Mouse (Mus musculus) intestine, embryonic 14.5 days (tissue): ENCODE measurements at regions not wholly inside any gene's neighbourhood (a gene's known extent, or its start where the extent isn't known, plus 50 kb on each side); places are given as distances from the start of the nearest gene placed in this dataset.

Experiments used
- ATAC-seq: fragments of 200-750 bp; cut with Nextera tagmentation; replicated peaks from 2 replicates; pipeline ENCODE4 v1.8.0; 2017; ENCODE audit warnings: low read depth, moderate number of reproducible peaks, moderate TSS enrichment, moderate library complexity; ENCODE audit not compliant: low FRiP score, low TSS enrichment
- DNase-seq: peaks from one replicate; pipeline ENCODE4 v3.0.0-alpha.2; 2018; ENCODE audit warnings: low spot score
- H3K27ac ChIP-seq: fragments of 300-500 bp; sonication (generic); 2 replicates; pipeline ENCODE4 v1.5.1; 2014; ENCODE audit warnings: low read depth, mild to moderate bottlenecking, control low read depth
- H3K27me3 ChIP-seq: fragments of 300-500 bp; sonication (generic); replicated peaks from 2 replicates; pipeline ENCODE4 v1.6.1; 2014; ENCODE audit warnings: low read length, control low read depth; ENCODE audit not compliant: control insufficient read depth, insufficient read depth
- H3K36me3 ChIP-seq: fragments of 300-500 bp; sonication (generic); 2 replicates; pipeline ENCODE4 v1.6.1; 2014; ENCODE audit warnings: low read length, control low read depth; ENCODE audit not compliant: control insufficient read depth, insufficient read depth
- H3K4me1 ChIP-seq: fragments of 300-500 bp; sonication (generic); replicated peaks from 2 replicates; pipeline ENCODE4 v1.6.1; 2014; ENCODE audit warnings: low read length, control low read depth, mixed read lengths; ENCODE audit not compliant: control insufficient read depth, insufficient read depth
- H3K4me2 ChIP-seq: fragments of 300-500 bp; sonication (generic); 2 replicates; pipeline ENCODE4 v1.6.1; 2014; ENCODE audit warnings: low read length
- H3K4me3 ChIP-seq: fragments of 300-500 bp; sonication (generic); 2 replicates; pipeline ENCODE4 v1.5.1; 2014; ENCODE audit warnings: low read depth, low read length, control low read depth, mixed read lengths
- H3K9ac ChIP-seq: fragments of 300-500 bp; sonication (generic); 2 replicates; pipeline ENCODE4 v1.6.1; 2014; ENCODE audit warnings: mild to moderate bottlenecking, low read length
- H3K9me3 ChIP-seq: fragments of 300-500 bp; sonication (generic); 2 replicates; pipeline ENCODE4 v1.6.1; 2016; ENCODE audit warnings: low read length, control low read depth; ENCODE audit not compliant: control insufficient read depth
- WGBS: fragments of 180-500 bp; shearing (Covaris S2); extraction: QIAGEN DNeasy Blood & Tissue Kit; methylation state at CpG from one replicate; pipeline ENCODE4 v1.1.7; 2014; 5-methylcytosine and 5-hydroxymethylcytosine counted together

- Histone ChIP-seq H3K4me1 (no peaks in the 10 kb centered on the region), H3K9me3 (no peaks in the 10 kb centered on the region), H3K36me3 (no peaks in the 10 kb centered on the region), H3K27ac (no peak overlapping the region), H3K4me3 (no peak overlapping the region), H3K4me2 (no peak overlapping the region), H3K9ac (no peak overlapping the region), H3K27me3 (no peaks in the 10 kb centered on the region)
- ATAC-seq: no peak
- 50% methylated on average over 9 of the region's 9 CpGs for WGBS
- no peak for DNase-seq
Measured at GRCm38 (mm10) chr2:178684026-178684958, 254.0 kb downstream of the Cdh26 start.

DNA sequence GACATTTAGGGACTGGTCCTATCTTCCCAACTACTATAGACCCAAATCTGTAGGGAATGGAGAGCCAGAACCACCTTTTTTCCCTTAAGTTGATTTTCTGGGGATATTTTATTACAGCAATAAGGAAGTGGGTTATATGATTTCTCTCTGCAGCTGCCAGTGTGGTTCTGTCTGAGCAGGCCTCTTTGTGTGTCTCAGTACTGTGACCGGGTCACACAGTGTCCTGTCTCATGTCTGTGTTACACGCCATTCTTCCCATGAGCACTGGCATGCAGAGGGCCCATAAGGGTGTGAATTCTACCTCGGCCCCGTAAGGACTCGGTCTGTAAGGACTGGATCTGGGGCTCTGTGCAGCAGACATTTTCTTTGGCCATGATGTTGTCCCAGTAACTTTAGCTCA, 254.9 kb downstream of the Cdh26 start:
- H3K4me1 ChIP-seq: no peaks in the 10 kb centered on the region
- DNase-seq (no peak), ATAC-seq (no peak)
- H3K27ac ChIP-seq: no peak overlapping the region
- no peaks in the 10 kb centered on the region for H3K9me3 ChIP-seq
- H3K27me3 ChIP-seq: no peaks in the 10 kb centered on the region
- 88% methylated on average over 5 of the region's 5 CpGs for WGBS
- H3K36me3 ChIP-seq: no peaks in the 10 kb centered on the region
- no peak overlapping the region for H3K4me2 ChIP-seq
- no peak overlapping the region for H3K9ac ChIP-seq
- H3K4me3 ChIP-seq: no peak overlapping the region

DNA sequence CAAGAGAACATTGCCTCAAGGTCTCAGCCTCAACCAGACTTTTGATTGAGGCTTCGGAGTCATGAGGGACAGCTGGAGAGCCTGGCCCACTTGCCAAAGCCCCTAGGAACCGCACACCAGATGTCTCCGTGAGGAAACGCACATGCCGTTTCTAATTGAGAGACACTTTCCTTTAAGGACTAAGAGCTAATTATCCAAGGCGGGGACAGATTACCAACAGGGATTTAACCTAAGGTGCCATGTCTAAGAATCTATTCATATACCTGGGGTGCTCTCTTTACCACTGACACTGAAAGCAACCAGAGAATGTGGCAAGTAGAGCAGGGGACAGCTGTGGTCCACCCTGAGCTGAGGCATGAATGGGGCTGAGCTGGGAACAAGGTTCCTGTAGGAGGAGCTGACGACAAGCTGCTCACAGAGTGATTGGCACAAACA, 255.9 kb downstream of the Cdh26 start:
- no peak for ATAC-seq
- no peak overlapping the region for H3K4me3 ChIP-seq

GRCm38 (mm10) chr2:178688586-178688985, 258.3 kb downstream of the Cdh26 start:
- Histone ChIP-seq H3K9me3 (no peaks in the 10 kb centered on the region), H3K27me3 (no peaks in the 10 kb centered on the region), H3K27ac (no peak overlapping the region), H3K4me1 (peaks cover 8% of the 10 kb centered on the region; the same call in 1 of the 2 replicates), H3K9ac (no peak overlapping the region), H3K4me3 (no peak overlapping the region), H3K4me2 (no peak overlapping the region), H3K36me3 (no peaks in the 10 kb centered on the region)
- WGBS: 83% methylated on average over 6 of the region's 6 CpGs
- no peak for ATAC-seq
- no peak for DNase-seq

More for the DNA sequence above, 255.9 kb downstream of the Cdh26 start:
- H3K36me3 ChIP-seq: no peaks in the 10 kb centered on the region
- 69% methylated on average over 7 of the region's 7 CpGs for WGBS
- H3K9ac ChIP-seq: no peak overlapping the region
- H3K27me3 ChIP-seq: no peaks in the 10 kb centered on the region
- no peak for DNase-seq
- peaks cover 3% of the 10 kb centered on the region; the same call in 1 of the 2 replicates for H3K4me1 ChIP-seq
- H3K27ac ChIP-seq: no peak overlapping the region
- H3K9me3 ChIP-seq: no peaks in the 10 kb centered on the region
- H3K4me2 ChIP-seq: no peak overlapping the region

- H3K4me2 ChIP-seq: no peak overlapping the region
- no peaks in the 10 kb centered on the region for H3K27me3 ChIP-seq
- H3K4me1 ChIP-seq: peaks cover 8% of the 10 kb centered on the region; the same call in 1 of the 2 replicates
- ATAC-seq (no peak), DNase-seq (peak; percentile 62)
- H3K36me3 ChIP-seq: no peaks in the 10 kb centered on the region
- no peaks in the 10 kb centered on the region for H3K9me3 ChIP-seq
- H3K4me3 ChIP-seq: no peak overlapping the region
- 50% methylated on average over 13 of the region's 13 CpGs for WGBS
- H3K9ac ChIP-seq: no peak overlapping the region
- H3K27ac ChIP-seq: no peak overlapping the region
Measured at GRCm38 (mm10) chr2:178691190-178691864, 261.0 kb downstream of the Cdh26 start.

- H3K27ac ChIP-seq: no peak overlapping the region
- no peak for DNase-seq
- H3K9me3 ChIP-seq: no peaks in the 10 kb centered on the region
- WGBS: 76% methylated on average over 4 of the region's 4 CpGs
- H3K27me3 ChIP-seq: no peaks in the 10 kb centered on the region
- no peak for ATAC-seq
- no peak overlapping the region for H3K9ac ChIP-seq
- H3K4me2 ChIP-seq: no peak overlapping the region
- peaks cover 8% of the 10 kb centered on the region; the same call in 1 of the 2 replicates for H3K4me1 ChIP-seq
- no peaks in the 10 kb centered on the region for H3K36me3 ChIP-seq
- no peak overlapping the region for H3K4me3 ChIP-seq
Measured at GRCm38 (mm10) chr2:178691865-178692228, 261.5 kb downstream of the Cdh26 start.

- WGBS: 97% methylated on average over 3 of the region's 3 CpGs
- ATAC-seq: no peak
Measured at GRCm38 (mm10) chr2:178692231-178692630, 261.9 kb downstream of the Cdh26 start.

DNA sequence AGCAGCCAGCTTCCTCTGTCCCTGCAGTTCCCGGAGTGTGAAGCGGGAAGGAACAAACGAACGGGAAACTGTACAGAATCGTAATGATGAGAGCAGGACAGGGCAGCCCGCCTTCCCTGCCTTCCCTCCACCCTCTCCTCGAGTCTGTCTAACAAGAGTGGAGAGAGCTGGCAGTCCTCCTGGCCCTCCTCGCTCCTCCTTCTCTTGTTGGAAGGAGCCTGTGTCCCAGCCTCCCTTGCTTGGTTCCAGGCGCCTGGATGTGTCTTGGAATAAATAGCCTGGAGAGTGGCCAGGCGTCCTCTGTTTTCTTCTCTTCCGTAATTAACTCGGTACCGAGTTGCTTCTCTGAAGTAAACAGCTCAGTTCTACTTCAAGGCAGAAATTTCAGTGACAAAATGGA, 268.3 kb downstream of the Cdh26 start:
- Histone ChIP-seq H3K9ac (no peak overlapping the region), H3K9me3 (0 out of 2 replicates have a peak, but pooled peaks cover 2% of the 10 kb centered on the region), H3K27ac (no peak overlapping the region), H3K4me2 (no peak overlapping the region), H3K4me3 (no peak overlapping the region), H3K36me3 (no peaks in the 10 kb centered on the region), H3K4me1 (no peaks in the 10 kb centered on the region), H3K27me3 (no peaks in the 10 kb centered on the region)
- DNase-seq (no peak), ATAC-seq (no peak)
- whole genome bisulfite sequencing: 56% methylated on average over 13 of the region's 13 CpGs

More at GRCm38 (mm10) chr2:178692231-178692630, 261.9 kb downstream of the Cdh26 start:
- Histone ChIP-seq H3K36me3 (no peaks in the 10 kb centered on the region), H3K4me1 (peaks cover 8% of the 10 kb centered on the region; the same call in 1 of the 2 replicates), H3K9me3 (no peaks in the 10 kb centered on the region), H3K4me2 (no peak overlapping the region), H3K4me3 (no peak overlapping the region), H3K27me3 (no peaks in the 10 kb centered on the region), H3K9ac (no peak overlapping the region), H3K27ac (no peak overlapping the region)
- DNase-seq: no peak
